Mouse (Mus musculus) testis, adult 2 months (tissue): ENCODE measurements around the gene Prcd. TPM values are rescaled to one million over a fixed set of nuclear protein-coding genes. Genes with fewer than 3 reads are reported as not detected.

Experiments used
- H3K27ac ChIP-seq: fragments of 200-500 bp; 2 replicates; pipeline ENCODE4 v1.5.1; 2012; ENCODE audit warnings: low read depth, low read length; ENCODE audit not compliant: control insufficient read depth, insufficient read depth
- H3K27me3 ChIP-seq: fragments of 200-500 bp; 2 replicates; pipeline ENCODE4 v1.6.1; 2012; ENCODE audit warnings: mild to moderate bottlenecking, low read length, moderate library complexity; ENCODE audit not compliant: control insufficient read depth, insufficient read depth
- H3K36me3 ChIP-seq: fragments of 200-500 bp; 2 replicates; pipeline ENCODE4 v1.6.1; 2012; ENCODE audit warnings: mild to moderate bottlenecking, low read length; ENCODE audit not compliant: control insufficient read depth, insufficient read depth
- H3K4me1 ChIP-seq: fragments of 200-500 bp; 2 replicates; pipeline ENCODE4 v1.6.1; 2012; ENCODE audit warnings: low read length; ENCODE audit not compliant: control insufficient read depth, insufficient read depth
- H3K4me3 ChIP-seq: fragments of 200-500 bp; 2 replicates; pipeline ENCODE4 v1.5.1; 2012; ENCODE audit warnings: low read depth, mild to moderate bottlenecking, low read length, moderate library complexity, mixed read lengths; ENCODE audit not compliant: control insufficient read depth
- CTCF ChIP-seq: fragments of 200-500 bp; IDR thresholded peaks from 2 replicates; pipeline ENCODE4 v1.5.1; 2012; ENCODE audit warnings: low read depth, mild to moderate bottlenecking, inconsistent platforms, low read length, moderate library complexity; ENCODE audit not compliant: control insufficient read depth, insufficient read depth, insufficient replicate concordance
- POLR2A ChIP-seq: fragments of 200-500 bp; IDR thresholded peaks from 2 replicates; pipeline ENCODE4 v1.6.1; 2012; ENCODE audit warnings: low read depth, mild to moderate bottlenecking, inconsistent platforms, low read length, moderate library complexity; ENCODE audit not compliant: control insufficient read depth
- polyA plus RNA-seq: library from polyadenylated mRNA; depleted of rRNA; stranded (reverse); fragments of >200 nt; gene quantifications from 2 replicates; pipeline ENCODE4 v1.2.3, GENCODE M21; 2012; rRNA removed

The Prcd gene
- polyA plus RNA-seq, 1 experiment, result 7.8 TPM

DNA sequence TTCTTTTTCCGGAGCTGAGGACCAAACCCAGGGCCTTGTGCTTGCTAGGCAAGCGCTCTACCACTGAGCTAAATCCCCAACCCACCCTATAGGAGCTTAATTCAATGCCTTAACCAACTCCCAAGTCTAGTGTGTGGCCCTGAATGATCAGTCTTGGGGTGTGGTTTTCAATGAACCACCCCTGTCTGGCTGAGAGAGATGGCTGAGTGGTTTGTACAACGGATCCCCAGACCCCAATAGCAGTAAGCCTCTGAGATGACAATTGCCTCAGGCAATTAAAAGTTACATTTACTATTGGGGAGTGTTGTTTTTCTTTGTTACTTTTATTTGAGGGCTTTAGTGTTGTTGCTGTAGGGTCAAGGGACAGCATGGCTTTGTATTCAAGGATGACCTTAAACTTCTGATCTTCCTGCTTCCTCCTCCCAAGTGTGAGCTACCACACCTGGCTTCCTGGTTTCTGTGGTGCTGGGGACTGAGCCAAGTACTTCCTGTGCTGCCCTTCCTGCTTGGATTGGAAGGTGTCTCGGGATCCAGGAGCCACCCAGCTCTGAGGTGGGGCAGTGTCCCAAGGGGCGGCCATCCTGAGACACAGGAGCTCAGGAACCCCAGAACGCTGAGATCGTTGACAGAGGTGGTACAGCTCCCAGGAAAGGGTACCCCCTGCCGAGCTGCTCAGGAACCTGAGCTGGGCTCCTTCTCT lies 51.2 kb downstream of the Prcd start:
- TF ChIP-seq POLR2A (no peak), CTCF (no peak)
- Histone ChIP-seq H3K4me3 (peak overlapping the region; percentile 63), H3K36me3 (no peaks in the 10 kb centered on the region), H3K27me3 (no peaks in the 10 kb centered on the region), H3K27ac (peak overlapping the region; percentile 57), H3K4me1 (peaks cover 2% of the 10 kb centered on the region; the same call in 1 of the 2 replicates)

- Histone ChIP-seq H3K4me1 (peaks cover 2% of the 10 kb centered on the region; the same call in 1 of the 2 replicates), H3K27me3 (no peaks in the 10 kb centered on the region), H3K4me3 (peak overlapping the region; percentile 63), H3K36me3 (no peaks in the 10 kb centered on the region), H3K27ac (peak overlapping the region; percentile 57)
- TF ChIP-seq CTCF (no peak), POLR2A (no peak; the same call in 1 of the 2 replicates)
Observed at GRCm38 (mm10) chr11:116705204-116705608, 51.9 kb downstream of the Prcd start.

GRCm38 (mm10) chr11:116706363-116706762 lies 53.0 kb downstream of the Prcd start:
- no peak for TF ChIP-seq CTCF
- no peak for TF ChIP-seq POLR2A
- Histone ChIP-seq H3K4me1 (peaks cover 2% of the 10 kb centered on the region; the same call in 1 of the 2 replicates), H3K27ac (no peak overlapping the region), H3K4me3 (no peak overlapping the region), H3K36me3 (no peaks in the 10 kb centered on the region), H3K27me3 (no peaks in the 10 kb centered on the region)

GRCm38 (mm10) chr11:116710171-116710570 lies 56.8 kb downstream of the Prcd start:
- TF ChIP-seq CTCF (no peak), POLR2A (no peak)
- peaks cover under 1% of the 10 kb centered on the region; the same call in 1 of the 2 replicates for H3K4me1 ChIP-seq
- no peak overlapping the region for H3K27ac ChIP-seq
- no peaks in the 10 kb centered on the region for H3K27me3 ChIP-seq
- no peak overlapping the region for H3K4me3 ChIP-seq
- H3K36me3 ChIP-seq, result no peaks in the 10 kb centered on the region

DNA sequence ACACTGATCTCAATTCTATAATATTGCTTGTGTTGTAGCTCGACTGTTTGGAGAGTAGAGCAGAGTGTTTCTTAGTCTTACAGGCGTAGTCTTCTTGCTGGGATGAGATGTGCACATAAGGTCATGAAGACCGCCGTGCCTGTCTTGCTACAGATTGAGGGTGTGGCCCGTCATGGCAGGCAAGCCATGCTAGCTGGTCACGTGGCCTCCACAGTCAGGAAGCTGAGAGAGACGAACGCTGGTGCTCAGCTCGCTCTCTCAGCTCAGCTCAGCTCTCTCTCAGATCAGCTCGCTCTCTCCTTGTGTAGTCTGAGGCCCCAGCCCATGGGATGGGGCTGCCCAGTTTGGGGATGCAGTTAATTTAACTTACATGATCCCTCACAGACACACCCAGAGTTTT lies 57.5 kb downstream of the Prcd start:
- no peaks in the 10 kb centered on the region for H3K27me3 ChIP-seq
- no peaks in the 10 kb centered on the region for H3K36me3 ChIP-seq
- no peak overlapping the region for H3K4me3 ChIP-seq
- no peaks in the 10 kb centered on the region for H3K4me1 ChIP-seq
- TF ChIP-seq POLR2A, result no peak
- no peak for TF ChIP-seq CTCF
- H3K27ac ChIP-seq, result no peak overlapping the region

DNA sequence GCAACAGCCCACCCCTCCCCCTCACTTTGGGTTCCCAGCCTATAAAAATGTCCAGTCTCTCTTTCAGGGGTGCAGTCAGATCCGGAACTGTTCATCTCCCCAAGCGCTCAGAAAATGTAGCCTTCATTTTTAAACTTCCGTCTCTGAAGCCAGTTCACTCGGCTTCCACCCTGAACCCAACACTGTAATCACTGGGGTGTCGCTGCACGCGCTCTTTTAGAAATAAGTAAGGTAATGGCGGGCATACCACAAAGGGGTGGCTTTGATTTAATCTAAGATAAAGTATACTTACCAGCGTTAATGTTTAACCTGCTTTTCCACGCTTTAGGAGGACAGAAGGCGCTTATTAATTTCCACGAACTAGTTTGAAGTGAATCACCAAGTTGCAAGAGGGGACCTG lies 60.7 kb downstream of the Prcd start:
- H3K36me3 ChIP-seq, result no peaks in the 10 kb centered on the region
- H3K4me3 ChIP-seq, result no peak overlapping the region
- H3K27me3 ChIP-seq, result no peaks in the 10 kb centered on the region
- no peak overlapping the region for H3K27ac ChIP-seq
- H3K4me1 ChIP-seq, result no peaks in the 10 kb centered on the region
- no peak for TF ChIP-seq CTCF
- no peak for TF ChIP-seq POLR2A

Other genes with a start within 250 kb of the Prcd start
- gene Rnf157, start 240.5 kb upstream of the Prcd start, polyA plus RNA-seq, result 7.2 and 9.6 TPM in 2 replicates
- 76.4 and 88.4 TPM in 2 replicates for gene Ubald2, start 219.4 kb upstream of the Prcd start, polyA plus RNA-seq
- gene Qrich2, start 187.3 kb upstream of the Prcd start, polyA plus RNA-seq, result 469 and 538 TPM in 2 replicates
- 58.2 and 59.0 TPM in 2 replicates for gene Prpsap1, start 159.3 kb upstream of the Prcd start, polyA plus RNA-seq
- 3.3 and 4.2 TPM in 2 replicates for gene Sphk1, start 122.6 kb upstream of the Prcd start, polyA plus RNA-seq
- 31.6 and 34.8 TPM in 2 replicates for gene Ube2o, start 72.1 kb upstream of the Prcd start, polyA plus RNA-seq
- gene Aanat, start 67.1 kb upstream of the Prcd start, polyA plus RNA-seq, result 0.23 and 0.45 TPM in 2 replicates
- gene Rhbdf2, start 26.5 kb upstream of the Prcd start, polyA plus RNA-seq, result 6.3 and 7.5 TPM in 2 replicates
- 3.7 and 5.5 TPM in 2 replicates for gene Cygb, start 779 bp downstream of the Prcd start, polyA plus RNA-seq
- gene St6galnac1, start 122.0 kb downstream of the Prcd start, polyA plus RNA-seq, result 0.09 and 0.43 TPM in 2 replicates
- 8.2 and 8.9 TPM in 2 replicates for gene Mxra7, start 174.5 kb downstream of the Prcd start, polyA plus RNA-seq
- 45.5 and 61.4 TPM in 2 replicates for gene Mettl23, start 189.7 kb downstream of the Prcd start, polyA plus RNA-seq
- gene Jmjd6, start 189.9 kb downstream of the Prcd start, polyA plus RNA-seq, result 66.5 and 71.1 TPM in 2 replicates
- gene Mfsd11, start 198.9 kb downstream of the Prcd start, polyA plus RNA-seq, result 105 and 109 TPM in 2 replicates
- gene Srsf2, start 199.6 kb downstream of the Prcd start, polyA plus RNA-seq, result 156 and 182 TPM in 2 replicates